Mouse (Mus musculus): ENCODE data around the gene Cnih1. TPM values are rescaled to one million over a fixed set of nuclear protein-coding genes. Genes with fewer than 3 reads are reported as not detected.
A peak's percentile ranks its signal among the peaks of the same experiment; 100 is the strongest.

Gene Cnih1
- polyA plus RNA-seq, 1 experiment from 2014 or later, result 209 TPM

GRCm38 (mm10) chr14:46779217-46779616, 9.0 kb downstream of the Cnih1 start:
- no peak for ATAC-seq (ENCODE audit: low FRiP score, low TSS enrichment)
- H3K4me3 ChIP-seq (ENCODE audit: low read length), result no peak overlapping the region
- no peak overlapping the region for H3K4me2 ChIP-seq (replicated peaks; ENCODE audit: low read depth, low read length)
- no peaks in the 10 kb centered on the region for H3K4me1 ChIP-seq (ENCODE audit: control insufficient read depth, insufficient read depth, low read length)
- H3K27me3 ChIP-seq (ENCODE audit: control insufficient read depth, insufficient read depth, low read length), result no peaks in the 10 kb centered on the region
- no peak overlapping the region for H3K9ac ChIP-seq (ENCODE audit: low read depth, low read length)
- no peak overlapping the region for H3K27ac ChIP-seq (ENCODE audit: low read depth, low read length)
- 94% methylated on average over 7 of the region's 7 CpGs for WGBS
- peaks cover 9% of the 10 kb centered on the region for H3K9me3 ChIP-seq (ENCODE audit: control insufficient read depth, low read length)
- H3K36me3 ChIP-seq (ENCODE audit: control insufficient read depth, insufficient read depth, low read length), result peaks cover 80% of the 10 kb centered on the region

- H3K9ac ChIP-seq (ENCODE audit: low read depth, low read length), result no peak overlapping the region
- 98% methylated on average over 9 of the region's 9 CpGs for WGBS
- H3K4me3 ChIP-seq (ENCODE audit: low read length), result no peak overlapping the region
- no peak for ATAC-seq (ENCODE audit: low FRiP score, low TSS enrichment)
- peaks cover 9% of the 10 kb centered on the region for H3K9me3 ChIP-seq (ENCODE audit: control insufficient read depth, low read length)
- H3K27me3 ChIP-seq (ENCODE audit: control insufficient read depth, insufficient read depth, low read length), result no peaks in the 10 kb centered on the region
- peaks cover 85% of the 10 kb centered on the region for H3K36me3 ChIP-seq (ENCODE audit: control insufficient read depth, insufficient read depth, low read length)
- H3K4me2 ChIP-seq (replicated peaks; ENCODE audit: low read depth, low read length), result no peak overlapping the region
- H3K4me1 ChIP-seq (ENCODE audit: control insufficient read depth, insufficient read depth, low read length), result no peaks in the 10 kb centered on the region
- H3K27ac ChIP-seq (ENCODE audit: low read depth, low read length), result no peak overlapping the region
Observed at GRCm38 (mm10) chr14:46778756-46779155, 9.5 kb downstream of the Cnih1 start.

- no peaks in the 10 kb centered on the region for H3K27me3 ChIP-seq (ENCODE audit: control insufficient read depth, insufficient read depth, low read length)
- no peak for ATAC-seq (ENCODE audit: low FRiP score, low TSS enrichment)
- H3K9ac ChIP-seq (ENCODE audit: low read depth, low read length), result no peak overlapping the region
- no peaks in the 10 kb centered on the region for H3K9me3 ChIP-seq (ENCODE audit: control insufficient read depth, low read length)
- H3K4me2 ChIP-seq (replicated peaks; ENCODE audit: low read depth, low read length), result no peak overlapping the region
- 94% methylated on average over 6 of the region's 6 CpGs for WGBS
- H3K36me3 ChIP-seq (ENCODE audit: control insufficient read depth, insufficient read depth, low read length), result peaks cover 68% of the 10 kb centered on the region
- no peak overlapping the region for H3K27ac ChIP-seq (ENCODE audit: low read depth, low read length)
- no peak overlapping the region for H3K4me3 ChIP-seq (ENCODE audit: low read length)
- H3K4me1 ChIP-seq (ENCODE audit: control insufficient read depth, insufficient read depth, low read length), result no peaks in the 10 kb centered on the region
Observed at GRCm38 (mm10) chr14:46770036-46770435, 18.2 kb downstream of the Cnih1 start.

- Histone ChIP-seq H3K4me2 (replicated peaks; ENCODE audit: low read depth, low read length) (no peak overlapping the region), H3K27me3 (ENCODE audit: control insufficient read depth, insufficient read depth, low read length) (no peaks in the 10 kb centered on the region), H3K4me1 (ENCODE audit: control insufficient read depth, insufficient read depth, low read length) (no peaks in the 10 kb centered on the region), H3K4me3 (ENCODE audit: low read length) (no peak overlapping the region), H3K9ac (ENCODE audit: low read depth, low read length) (no peak overlapping the region), H3K27ac (ENCODE audit: low read depth, low read length) (no peak overlapping the region), H3K9me3 (ENCODE audit: control insufficient read depth, low read length) (no peaks in the 10 kb centered on the region), H3K36me3 (ENCODE audit: control insufficient read depth, insufficient read depth, low read length) (peaks cover 53% of the 10 kb centered on the region)
- no peak for ATAC-seq (ENCODE audit: low FRiP score, low TSS enrichment)
- 86% methylated on average over 12 of the region's 12 CpGs for WGBS
Observed at GRCm38 (mm10) chr14:46767116-46767515, 21.1 kb downstream of the Cnih1 start.

GRCm38 (mm10) chr14:46761186-46761585, 27.0 kb downstream of the Cnih1 start:
- no peaks in the 10 kb centered on the region for H3K27me3 ChIP-seq (ENCODE audit: control insufficient read depth, insufficient read depth, low read length)
- ATAC-seq (ENCODE audit: low FRiP score, low TSS enrichment), result no peak
- H3K4me1 ChIP-seq (ENCODE audit: control insufficient read depth, insufficient read depth, low read length), result peaks cover 5% of the 10 kb centered on the region; the same call in 1 of the 2 replicates
- H3K4me2 ChIP-seq (replicated peaks; ENCODE audit: low read depth, low read length), result peak overlapping the region; percentile 92
- peak overlapping the region; percentile 75; the same call in 1 of the 2 replicates for H3K9ac ChIP-seq (ENCODE audit: low read depth, low read length)
- WGBS, result 55% methylated on average over 6 of the region's 6 CpGs
- H3K36me3 ChIP-seq (ENCODE audit: control insufficient read depth, insufficient read depth, low read length), result peaks cover 13% of the 10 kb centered on the region; the same call in 1 of the 2 replicates
- peak overlapping the region; percentile 78 for H3K4me3 ChIP-seq (ENCODE audit: low read length)
- H3K9me3 ChIP-seq (ENCODE audit: control insufficient read depth, low read length), result no peaks in the 10 kb centered on the region
- H3K27ac ChIP-seq (ENCODE audit: low read depth, low read length), result no peak overlapping the region

GRCm38 (mm10) chr14:46760355-46761029, 27.7 kb downstream of the Cnih1 start, which contains the start of gene Cdkn3:
Cdkn3 (plus strand) TSS chr14:46760541.
- H3K9me3 ChIP-seq (ENCODE audit: control insufficient read depth, low read length), result no peaks in the 10 kb centered on the region
- peaks cover 10% of the 10 kb centered on the region; the same call in 1 of the 2 replicates for H3K36me3 ChIP-seq (ENCODE audit: control insufficient read depth, insufficient read depth, low read length)
- WGBS, result under 1% methylated on average over 49 of the region's 54 CpGs
- peak within 1 kb of the TSS; percentile 78 for H3K4me3 ChIP-seq (ENCODE audit: low read length)
- H3K9ac ChIP-seq (ENCODE audit: low read depth, low read length), result peak within 1 kb of the TSS; percentile 75
- H3K4me2 ChIP-seq (replicated peaks; ENCODE audit: low read depth, low read length), result peak within 1 kb of the TSS; percentile 92
- ATAC-seq (ENCODE audit: low FRiP score, low TSS enrichment), result peak; percentile 99
- H3K27ac ChIP-seq (ENCODE audit: low read depth, low read length), result no peak within 1 kb of the TSS
- peaks cover 5% of the 10 kb centered on the region; the same call in 1 of the 2 replicates for H3K4me1 ChIP-seq (ENCODE audit: control insufficient read depth, insufficient read depth, low read length)
- no peaks in the 10 kb centered on the region for H3K27me3 ChIP-seq (ENCODE audit: control insufficient read depth, insufficient read depth, low read length)

GRCm38 (mm10) chr14:46759970-46760354, 28.2 kb downstream of the Cnih1 start:
- H3K4me1 ChIP-seq (ENCODE audit: control insufficient read depth, insufficient read depth, low read length), result peaks cover 5% of the 10 kb centered on the region; the same call in 1 of the 2 replicates
- peak overlapping the region; percentile 92 for H3K4me2 ChIP-seq (replicated peaks; ENCODE audit: low read depth, low read length)
- H3K36me3 ChIP-seq (ENCODE audit: control insufficient read depth, insufficient read depth, low read length), result peaks cover 7% of the 10 kb centered on the region; the same call in 1 of the 2 replicates
- H3K4me3 ChIP-seq (ENCODE audit: low read length), result peak overlapping the region; percentile 78
- H3K9ac ChIP-seq (ENCODE audit: low read depth, low read length), result 0 out of 2 replicates have a peak overlapping the region, but pooled peaks have one; percentile 35
- no peak overlapping the region for H3K27ac ChIP-seq (ENCODE audit: low read depth, low read length)
- no peaks in the 10 kb centered on the region for H3K9me3 ChIP-seq (ENCODE audit: control insufficient read depth, low read length)
- ATAC-seq (ENCODE audit: low FRiP score, low TSS enrichment), result no peak; the same call in 1 of the 2 replicates
- 4% methylated on average over 7 of the region's 7 CpGs for WGBS
- no peaks in the 10 kb centered on the region for H3K27me3 ChIP-seq (ENCODE audit: control insufficient read depth, insufficient read depth, low read length)

- Histone ChIP-seq H3K27me3 (ENCODE audit: control insufficient read depth, insufficient read depth, low read length) (no peaks in the 10 kb centered on the region), H3K4me3 (ENCODE audit: low read length) (no peak overlapping the region), H3K4me2 (replicated peaks; ENCODE audit: low read depth, low read length) (no peak overlapping the region), H3K4me1 (ENCODE audit: control insufficient read depth, insufficient read depth, low read length) (peaks cover 5% of the 10 kb centered on the region; the same call in 1 of the 2 replicates), H3K9me3 (ENCODE audit: control insufficient read depth, low read length) (no peaks in the 10 kb centered on the region), H3K36me3 (ENCODE audit: control insufficient read depth, insufficient read depth, low read length) (no peaks in the 10 kb centered on the region), H3K27ac (ENCODE audit: low read depth, low read length) (no peak overlapping the region), H3K9ac (ENCODE audit: low read depth, low read length) (no peak overlapping the region)
- WGBS, result 52% methylated on average over 9 of the region's 9 CpGs
- no peak for ATAC-seq (ENCODE audit: low FRiP score, low TSS enrichment)
Observed at GRCm38 (mm10) chr14:46757736-46758135, 30.5 kb downstream of the Cnih1 start.

- ATAC-seq (ENCODE audit: low FRiP score, low TSS enrichment), result no peak
- Histone ChIP-seq H3K9me3 (ENCODE audit: control insufficient read depth, low read length) (no peaks in the 10 kb centered on the region), H3K9ac (ENCODE audit: low read depth, low read length) (no peak overlapping the region), H3K36me3 (ENCODE audit: control insufficient read depth, insufficient read depth, low read length) (no peaks in the 10 kb centered on the region), H3K4me2 (replicated peaks; ENCODE audit: low read depth, low read length) (no peak overlapping the region), H3K4me3 (ENCODE audit: low read length) (no peak overlapping the region), H3K27me3 (ENCODE audit: control insufficient read depth, insufficient read depth, low read length) (no peaks in the 10 kb centered on the region), H3K4me1 (ENCODE audit: control insufficient read depth, insufficient read depth, low read length) (peaks cover 1% of the 10 kb centered on the region; the same call in 1 of the 2 replicates), H3K27ac (ENCODE audit: low read depth, low read length) (no peak overlapping the region)
- 90% methylated on average over 8 of the region's 8 CpGs for WGBS
Observed at GRCm38 (mm10) chr14:46755851-46756250, 32.4 kb downstream of the Cnih1 start.
